Mouse (Mus musculus): ENCODE results near the gene Slc22a12. TPM values are rescaled to one million over a fixed set of nuclear protein-coding genes. Genes with fewer than 3 reads are reported as not detected.

Slc22a12 gene
- polyA plus RNA-seq, 1 experiment from 2014 or later = 0.13 TPM

GRCm38 (mm10) chr19:6495714-6496113 is 47.1 kb downstream of the Slc22a12 start:
- 35% methylated on average over 8 of the region's 8 CpGs for WGBS
- H3K36me3 ChIP-seq = no peaks in the 10 kb centered on the region
- H3K4me1 ChIP-seq (replicated peaks) = peaks cover 10% of the 10 kb centered on the region
- H3K27ac ChIP-seq = no peak overlapping the region
- H3K9ac ChIP-seq = no peak overlapping the region
- no peak overlapping the region for H3K4me3 ChIP-seq (replicated peaks)
- no peak overlapping the region for H3K4me2 ChIP-seq (replicated peaks)
- H3K9me3 ChIP-seq = no peaks in the 10 kb centered on the region
- no peak for ATAC-seq
- peaks cover 87% of the 10 kb centered on the region for H3K27me3 ChIP-seq (replicated peaks)

GRCm38 (mm10) chr19:6494504-6495170 is 48.2 kb downstream of the Slc22a12 start:
- H3K4me1 ChIP-seq (replicated peaks) = peaks cover 10% of the 10 kb centered on the region
- H3K4me3 ChIP-seq (replicated peaks) = no peak overlapping the region
- H3K27ac ChIP-seq = no peak overlapping the region
- H3K4me2 ChIP-seq (replicated peaks) = no peak overlapping the region
- ATAC-seq = no peak
- H3K9me3 ChIP-seq = no peaks in the 10 kb centered on the region
- 55% methylated on average over 18 of the region's 18 CpGs for WGBS
- H3K27me3 ChIP-seq (replicated peaks) = peaks cover 82% of the 10 kb centered on the region
- H3K36me3 ChIP-seq = no peaks in the 10 kb centered on the region
- no peak overlapping the region for H3K9ac ChIP-seq

- H3K4me2 ChIP-seq (replicated peaks) = no peak overlapping the region
- peaks cover 10% of the 10 kb centered on the region for H3K4me1 ChIP-seq (replicated peaks)
- no peaks in the 10 kb centered on the region for H3K36me3 ChIP-seq
- H3K9ac ChIP-seq = no peak overlapping the region
- H3K27me3 ChIP-seq (replicated peaks) = peaks cover 76% of the 10 kb centered on the region
- no peak overlapping the region for H3K4me3 ChIP-seq (replicated peaks)
- no peak overlapping the region for H3K27ac ChIP-seq
- no peak for ATAC-seq
- WGBS = 64% methylated on average over 5 of the region's 7 CpGs
- no peaks in the 10 kb centered on the region for H3K9me3 ChIP-seq
Observed at GRCm38 (mm10) chr19:6494032-6494431, 48.8 kb downstream of the Slc22a12 start.

- no peak overlapping the region for H3K4me2 ChIP-seq (replicated peaks)
- no peak overlapping the region for H3K27ac ChIP-seq
- no peaks in the 10 kb centered on the region for H3K36me3 ChIP-seq
- ATAC-seq = no peak
- H3K4me3 ChIP-seq (replicated peaks) = no peak overlapping the region
- no peaks in the 10 kb centered on the region for H3K9me3 ChIP-seq
- H3K27me3 ChIP-seq (replicated peaks) = peaks cover 71% of the 10 kb centered on the region
- H3K4me1 ChIP-seq (replicated peaks) = peaks cover 8% of the 10 kb centered on the region
- 78% methylated on average over 7 of the region's 7 CpGs for WGBS
- no peak overlapping the region for H3K9ac ChIP-seq
Observed at GRCm38 (mm10) chr19:6493219-6493618, 49.6 kb downstream of the Slc22a12 start.

- H3K4me3 ChIP-seq (replicated peaks) = no peak overlapping the region
- no peaks in the 10 kb centered on the region for H3K36me3 ChIP-seq
- H3K4me2 ChIP-seq (replicated peaks) = no peak overlapping the region
Observed at GRCm38 (mm10) chr19:6492124-6492523, 50.7 kb downstream of the Slc22a12 start.

GRCm38 (mm10) chr19:6491538-6491937 is 51.3 kb downstream of the Slc22a12 start:
- 78% methylated on average over 8 of the region's 8 CpGs for WGBS
- H3K27ac ChIP-seq = no peak overlapping the region
- no peak overlapping the region for H3K4me3 ChIP-seq (replicated peaks)
- H3K4me2 ChIP-seq (replicated peaks) = no peak overlapping the region
- H3K4me1 ChIP-seq (replicated peaks) = no peaks in the 10 kb centered on the region
- H3K36me3 ChIP-seq = no peaks in the 10 kb centered on the region
- no peak for ATAC-seq
- H3K9ac ChIP-seq = no peak overlapping the region
- peaks cover 61% of the 10 kb centered on the region for H3K27me3 ChIP-seq (replicated peaks)
- no peaks in the 10 kb centered on the region for H3K9me3 ChIP-seq

More at GRCm38 (mm10) chr19:6492124-6492523, 50.7 kb downstream of the Slc22a12 start:
- Histone ChIP-seq H3K9ac (no peak overlapping the region), H3K27me3 (replicated peaks) (peaks cover 65% of the 10 kb centered on the region), H3K27ac (no peak overlapping the region), H3K4me1 (replicated peaks) (0 out of 2 replicates have a peak, but pooled peaks cover under 1% of the 10 kb centered on the region), H3K9me3 (no peaks in the 10 kb centered on the region)
- ATAC-seq = no peak
- 20% methylated on average over 12 of the region's 12 CpGs for WGBS

- Histone ChIP-seq H3K4me3 (replicated peaks) (no peak overlapping the region), H3K9ac (no peak overlapping the region), H3K27me3 (replicated peaks) (peaks cover 39% of the 10 kb centered on the region), H3K36me3 (no peaks in the 10 kb centered on the region), H3K4me2 (replicated peaks) (no peak overlapping the region), H3K27ac (no peak overlapping the region), H3K9me3 (no peaks in the 10 kb centered on the region), H3K4me1 (replicated peaks) (no peaks in the 10 kb centered on the region)
- ATAC-seq = peak; percentile 58; the same call in 1 of the 2 replicates
- 0% methylated on average over 4 of the region's 4 CpGs for WGBS
Observed at GRCm38 (mm10) chr19:6489030-6489429, 53.8 kb downstream of the Slc22a12 start.

Other genes with a start within 250 kb of the Slc22a12 start
- gene Cdc42bpg, start 236.6 kb downstream of the Slc22a12 start, polyA plus RNA-seq (2015; fragmentation: Nextera tagmentation; extraction: Ambion mirVana) = 1.0 and 1.4 TPM in 2 replicates
- gene Men1, start 208.1 kb downstream of the Slc22a12 start, polyA plus RNA-seq (2015; fragmentation: Nextera tagmentation; extraction: Ambion mirVana) = 68.8 and 71.9 TPM in 2 replicates
- 8.8 and 11.0 TPM in 2 replicates for gene Map4k2, start 201.9 kb downstream of the Slc22a12 start, polyA plus RNA-seq (2015; fragmentation: Nextera tagmentation; extraction: Ambion mirVana)
- gene Sf1, start 179.3 kb downstream of the Slc22a12 start, polyA plus RNA-seq (2015; fragmentation: Nextera tagmentation; extraction: Ambion mirVana) = 118 and 129 TPM in 2 replicates
- 6.1 and 6.3 TPM in 2 replicates for gene Pygm, start 158.6 kb downstream of the Slc22a12 start, polyA plus RNA-seq (2015; fragmentation: Nextera tagmentation; extraction: Ambion mirVana)
- gene Rasgrp2, start 143.7 kb downstream of the Slc22a12 start, polyA plus RNA-seq (2015; fragmentation: Nextera tagmentation; extraction: Ambion mirVana) = 36.9 and 48.6 TPM in 2 replicates
- 1.1 and 2.0 TPM in 2 replicates for gene Nrxn2, start 124.3 kb downstream of the Slc22a12 start, polyA plus RNA-seq (2015; fragmentation: Nextera tagmentation; extraction: Ambion mirVana)

Measured in intestine, embryonic 15.5 days (tissue).